Mouse (Mus musculus): ENCODE data around the gene Fam162a.
"Not testable (repeated sequence)": the region's sequence is repeated elsewhere in the genome, so short reads cannot be mapped to it uniquely, and the experiment has no call there.

The Fam162a gene

GRCm38 (mm10) chr16:36057933-36058475 lies 13.4 kb downstream of the Fam162a start:
- no peak for DNase-seq

- no peak for DNase-seq
Observed at GRCm38 (mm10) chr16:36056416-36056815, 15.0 kb downstream of the Fam162a start.

DNA sequence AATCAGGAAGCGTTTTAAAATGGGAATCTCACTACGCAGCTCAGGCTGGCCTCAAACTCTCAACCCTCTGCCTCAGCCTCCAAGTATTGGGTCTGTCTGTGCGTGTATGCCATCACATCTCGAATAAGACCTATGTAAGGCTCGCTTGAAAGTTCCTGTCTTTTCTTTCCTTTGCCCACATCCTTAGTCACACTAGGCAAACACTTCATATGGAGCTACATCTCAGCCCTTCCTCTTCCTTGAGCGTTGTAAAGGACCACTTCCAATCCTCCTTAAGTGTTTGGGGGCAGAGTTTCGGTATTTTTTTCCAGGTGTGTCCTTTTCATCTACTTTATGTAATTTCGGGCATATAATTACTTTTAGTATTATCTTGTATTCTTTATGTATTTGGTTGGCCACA lies 16.5 kb downstream of the Fam162a start:
- no peak for DNase-seq

DNA sequence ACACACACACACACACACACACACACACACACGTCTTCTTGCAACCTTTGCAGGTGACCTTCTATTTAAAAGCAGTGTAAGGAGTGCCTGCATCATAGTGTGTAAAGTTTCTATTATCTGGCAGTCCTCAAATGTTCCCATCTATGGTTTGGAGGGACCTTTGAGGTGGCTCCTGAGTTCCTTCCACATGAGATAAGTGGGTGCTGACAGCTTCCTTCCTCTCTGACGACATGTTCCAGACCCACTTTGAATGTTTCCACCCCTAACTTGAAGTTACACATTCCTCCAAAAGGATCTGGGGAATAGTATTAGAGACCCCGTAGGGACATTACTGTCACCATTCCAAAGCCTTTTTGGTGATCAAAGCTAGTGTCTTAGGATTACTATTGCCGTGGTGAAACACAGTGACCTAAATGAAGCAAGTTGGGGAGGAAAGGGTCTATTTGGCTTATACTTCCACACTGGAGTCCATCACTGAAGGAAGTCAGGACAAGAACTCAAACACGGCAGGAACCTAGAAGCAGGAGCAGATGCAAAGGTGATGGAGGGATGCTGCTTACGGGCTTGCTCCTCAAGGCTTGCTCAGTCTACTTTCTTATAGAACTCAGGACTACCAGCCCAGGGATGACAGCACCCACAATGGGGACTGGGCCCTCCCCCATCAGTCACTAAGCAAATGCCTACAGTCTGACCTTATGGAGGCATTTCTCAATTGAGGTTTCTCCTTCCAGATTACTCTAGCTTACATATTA lies 17.7 kb downstream of the Fam162a start:
- no peak for DNase-seq

- DNase-seq: no peak
Observed at GRCm38 (mm10) chr16:36051491-36051890, 19.9 kb downstream of the Fam162a start.

DNA sequence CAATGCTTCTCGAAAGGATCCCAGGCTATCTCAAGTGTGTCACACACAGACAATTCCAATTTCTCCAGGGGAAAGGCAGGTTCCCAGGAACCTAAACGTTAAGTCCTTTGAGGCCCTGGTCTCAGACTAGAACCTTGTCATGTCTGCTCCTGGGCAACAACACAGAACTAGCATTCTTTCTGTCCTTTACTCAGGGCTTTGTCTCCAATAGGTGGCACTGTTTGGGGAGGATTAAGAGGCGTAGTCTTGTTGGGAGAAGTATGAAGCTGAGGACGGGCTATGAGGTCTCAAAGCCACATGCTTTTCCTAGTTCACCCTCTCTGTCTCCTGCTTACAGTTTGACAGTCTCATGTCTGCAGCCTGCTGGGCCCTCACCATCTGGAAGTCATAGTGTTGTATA lies 23.9 kb downstream of the Fam162a start:
- no peak for DNase-seq

- DNase-seq: no peak
Observed at GRCm38 (mm10) chr16:36043964-36044363, 27.4 kb downstream of the Fam162a start.

- no peak for DNase-seq
Observed at GRCm38 (mm10) chr16:36043073-36043472, 28.3 kb downstream of the Fam162a start.

DNA sequence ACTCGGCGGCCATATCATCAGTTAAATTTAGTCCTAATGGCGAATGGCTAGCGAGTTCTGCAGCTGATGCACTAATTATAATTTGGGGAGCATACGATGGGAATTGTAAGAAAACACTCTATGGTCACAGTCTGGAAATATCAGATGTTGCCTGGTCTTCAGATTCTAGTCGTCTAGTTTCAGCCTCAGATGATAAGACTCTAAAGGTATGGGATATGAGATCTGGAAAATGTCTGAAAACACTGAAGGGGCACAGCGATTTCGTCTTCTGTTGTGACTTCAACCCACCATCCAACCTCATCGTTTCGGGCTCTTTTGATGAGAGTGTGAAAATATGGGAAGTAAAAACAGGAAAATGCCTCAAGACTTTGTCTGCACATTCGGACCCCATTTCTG lies 29.8 kb downstream of the Fam162a start:
- DNase-seq: no peak

- DNase-seq: peak; percentile 95
Observed at GRCm38 (mm10) chr16:36040640-36041624, 30.5 kb downstream of the Fam162a start, which contains the start of gene Wdr5b. Wdr5b (plus strand) TSS chr16:36041190.

- not testable (repeated sequence) for DNase-seq
Observed at GRCm38 (mm10) chr16:36028120-36028519, 43.3 kb downstream of the Fam162a start.

DNA sequence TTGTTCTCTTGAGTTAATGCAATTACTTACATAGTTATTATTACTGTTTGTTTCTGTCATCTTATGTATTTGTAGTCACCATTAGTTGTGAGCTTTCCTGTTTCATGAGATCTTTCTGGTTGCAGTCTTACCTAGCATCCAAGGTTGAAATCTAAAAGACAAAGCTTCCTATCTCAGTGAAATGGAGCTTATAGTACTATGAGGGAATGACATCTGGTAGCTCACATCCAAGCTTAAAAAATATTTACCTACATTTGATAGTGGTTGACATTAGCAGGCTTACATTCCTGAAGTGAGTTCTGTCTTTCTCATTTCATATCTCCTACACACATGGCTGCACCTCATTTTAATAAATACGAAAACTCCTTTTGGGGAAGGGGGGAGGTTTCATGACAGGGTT lies 55.1 kb downstream of the Fam162a start:
- DNase-seq: no peak

GRCm38 (mm10) chr16:36008396-36008795 lies 63.0 kb downstream of the Fam162a start:
- no peak for DNase-seq

GRCm38 (mm10) chr16:35998852-35999251 lies 72.5 kb downstream of the Fam162a start:
- not testable (repeated sequence) for DNase-seq

Data from cerebellum, postnatal 10 days (tissue).